10 mouse cellular contexts compared by ENCODE assay signal in genomic region chr9:110871030-110871429, GRCm38 (mm10). TPM values are rescaled to one million over a fixed set of nuclear protein-coding genes. Genes with fewer than 3 reads are reported as not detected.
A peak's percentile ranks its signal among the peaks of the same experiment; 100 is the strongest.
DNase-seq lines count a peak whose midpoint lies in the region; ATAC-seq and TF ChIP-seq lines count a peak whose summit lies in the region.
"Had no signal": no experiment of that assay in that cellular context is flagged by ENCODE, and none has a peak within 500 bp of the region (broad histone marks: within the 10 kb centered on the region; RNA-seq: fewer than 3 reads in every experiment).

No protein-coding gene starts in this region.

- no peaks in the 10 kb centered on the region for H3K9me3 ChIP-seq in neural tube, embryonic 15.5 days (replicated peaks)

- no peak for TF ChIP-seq POLR2A in olfactory bulb, adult 2 months (IDR thresholded peaks at IDR 0.05; ENCODE audit: insufficient read depth, low read depth, low read length)

- no peaks in the 10 kb centered on the region for H3K36me3 ChIP-seq in neural tube, embryonic 15.5 days

- TF ChIP-seq CTCF in olfactory bulb, adult 2 months (IDR thresholded peaks at IDR 0.05; ENCODE audit: insufficient read depth, low read depth, low read length) = peak; percentile 39; the same call in 1 of the 2 replicates

- 0 out of 2 replicates have a peak, but pooled peaks cover 9% of the 10 kb centered on the region for H3K27me3 ChIP-seq in neural tube, embryonic 15.5 days (replicated peaks)

- H3K4me3 ChIP-seq in neural tube, embryonic 15.5 days (replicated peaks) = no peak overlapping the region
- no peak overlapping the region for H3K4me3 ChIP-seq in olfactory bulb, adult 2 months (ENCODE audit: insufficient read depth, low read depth, low read length)

- no peak overlapping the region for H3K4me2 ChIP-seq in neural tube, embryonic 15.5 days

- no peak overlapping the region for H3K9ac ChIP-seq in neural tube, embryonic 15.5 days (replicated peaks)

- no peak overlapping the region for H3K27ac ChIP-seq in neural tube, embryonic 15.5 days (replicated peaks)
- no peak overlapping the region for H3K27ac ChIP-seq in olfactory bulb, adult 2 months (ENCODE audit: insufficient read depth, low read depth, low read length)

- peak; percentile 58 to 89 for DNase-seq in adrenal gland, adult (ENCODE audit: inconsistent age in 2 of 2, low spot score in 1 of 2)
- DNase-seq in adrenal gland, postnatal 4 days (ENCODE audit: low spot score in 2 of 2) = no peak
- DNase-seq in neural tube, embryonic 10.5 days (ENCODE audit: extremely low spot score, low spot score) = peak; percentile 58
- DNase-seq in cerebellum, adult 11 months = peak; percentile 38
- peak; percentile 58 to 76 for DNase-seq in heart, postnatal 14 days
- DNase-seq in left cerebral cortex, postnatal 4 days = peak; percentile 55

- ATAC-seq in neural tube, embryonic 15.5 days (ENCODE audit: low FRiP score) = no peak

- intact Hi-C loops in heart, postnatal 14 days (cut with DNase I) = loop anchor here (2.0 to 10.0 kb wide), 6 partner anchors 89 to 459 kb away; partner anchors contain the start of gene Setd2
- intact Hi-C loops in left cerebral cortex, postnatal 4 days (cut with DNase I) = no loop called here

- peaks cover 26% of the 10 kb centered on the region for H3K4me1 ChIP-seq in neural tube, embryonic 15.5 days
- peaks cover 9% of the 10 kb centered on the region for H3K4me1 ChIP-seq in olfactory bulb, adult 2 months (ENCODE audit: control insufficient read depth, insufficient read depth, low read length)

- WGBS in neural tube, embryonic 15.5 days = 18% methylated on average over 7 of the region's 7 CpGs
- 33% methylated on average over 7 of the region's 7 CpGs for WGBS in olfactory bulb, adult 2 months

RNA-seq across cellular contexts. Expression of gene Als2cl, which starts 8.6 kb away (rescaled TPM):
- 10 to 100 TPM; 22.0 to 22.5 TPM for total RNA-seq in adrenal gland, postnatal 4 days (2021)
- polyA plus RNA-seq in neural tube, embryonic 15.5 days (2015; fragmentation: Nextera tagmentation; extraction: Ambion mirVana) = 3.2 TPM in 2 replicates
- 10 to 100 TPM; 20.1 to 22.9 TPM for total RNA-seq in heart, postnatal 14 days (2021)
- 1 to 10 TPM; 4.4 to 5.9 TPM for total RNA-seq in left cerebral cortex, postnatal 4 days (2021)
- not detected in 2 replicates for polyA plus RNA-seq in olfactory bulb, adult 2 months (2012; ENCODE audit: insufficient read depth, insufficient read length, low replicate concordance, missing spikeins)

RNA-seq across cellular contexts. Expression of gene Tmie, which starts 8.9 kb away (rescaled TPM):
- total RNA-seq in adrenal gland, postnatal 4 days (2021) = 1 to 10 TPM; 1.9 to 3.5 TPM
- 5.9 and 7.2 TPM in 2 replicates for polyA plus RNA-seq in neural tube, embryonic 15.5 days (2015; fragmentation: Nextera tagmentation; extraction: Ambion mirVana)
- total RNA-seq in heart, postnatal 14 days (2021) = 1 to 10 TPM; 1.3 to 3.2 TPM
- total RNA-seq in left cerebral cortex, postnatal 4 days (2021) = 1 to 10 TPM; 2.8 to 3.4 TPM
- not detected in 2 replicates for polyA plus RNA-seq in olfactory bulb, adult 2 months (2012; ENCODE audit: insufficient read depth, insufficient read length, low replicate concordance, missing spikeins)

RNA-seq across cellular contexts. Expression of gene Prss50, which starts 13.3 kb away (rescaled TPM):
- total RNA-seq in adrenal gland, postnatal 4 days (2021) = under 1 TPM in 1 of 2 experiments, not detected in 1; 0.34 TPM
- 0.59 and 0.75 TPM in 2 replicates for polyA plus RNA-seq in neural tube, embryonic 15.5 days (2015; fragmentation: Nextera tagmentation; extraction: Ambion mirVana)
- not detected for total RNA-seq in heart, postnatal 14 days (2021)
- not detected for total RNA-seq in left cerebral cortex, postnatal 4 days (2021)
- not detected in 2 replicates for polyA plus RNA-seq in olfactory bulb, adult 2 months (2012; ENCODE audit: insufficient read depth, insufficient read length, low replicate concordance, missing spikeins)
- total RNA-seq: neutrophil, adult 5-6 weeks had no signal
- polyA plus RNA-seq: heart, embryonic 14.5 days had no signal

RNA-seq across cellular contexts. Expression of gene Prss46, which starts 26.7 kb away (rescaled TPM):
- not detected for total RNA-seq in adrenal gland, postnatal 4 days (2021)
- polyA plus RNA-seq in neural tube, embryonic 15.5 days (2015; fragmentation: Nextera tagmentation; extraction: Ambion mirVana) = not detected in 2 replicates
- total RNA-seq in heart, postnatal 14 days (2021) = not detected
- not detected for total RNA-seq in left cerebral cortex, postnatal 4 days (2021)
- not detected in 2 replicates for polyA plus RNA-seq in olfactory bulb, adult 2 months (2012; ENCODE audit: insufficient read depth, insufficient read length, low replicate concordance, missing spikeins)
- total RNA-seq: neutrophil, adult 5-6 weeks had no signal
- polyA plus RNA-seq: heart, embryonic 14.5 days had no signal

RNA-seq across cellular contexts. Expression of gene Prss45, which starts 36.6 kb away (rescaled TPM):
- not detected for total RNA-seq in adrenal gland, postnatal 4 days (2021)
- polyA plus RNA-seq in neural tube, embryonic 15.5 days (2015; fragmentation: Nextera tagmentation; extraction: Ambion mirVana) = not detected in 2 replicates
- not detected for total RNA-seq in heart, postnatal 14 days (2021)
- total RNA-seq in left cerebral cortex, postnatal 4 days (2021) = under 1 TPM in 1 of 2 experiments, not detected in 1; 0.52 TPM
- polyA plus RNA-seq in olfactory bulb, adult 2 months (2012; ENCODE audit: insufficient read depth, insufficient read length, low replicate concordance, missing spikeins) = not detected in 2 replicates
- total RNA-seq: neutrophil, adult 5-6 weeks had no signal
- polyA plus RNA-seq: heart, embryonic 14.5 days had no signal

Comparison
In these comparisons a context has a peak if more than half of its experiments do, and no peak if none do; other contexts are left out.
1. DNase-seq: peak in adrenal gland, adult (2 of 2), neural tube, embryonic 10.5 days (single experiment), cerebellum, adult 11 months (single experiment), heart, postnatal 14 days (2 of 2) and left cerebral cortex, postnatal 4 days (single experiment); none in adrenal gland, postnatal 4 days (0 of 2).